Mouse (Mus musculus) liver, embryonic 16.5 days (tissue): ENCODE results near the gene Gm20696. TPM values are rescaled to one million over a fixed set of nuclear protein-coding genes. Genes with fewer than 3 reads are reported as not detected.

Source experiments
- ATAC-seq: fragments of 200-750 bp; cut with Nextera tagmentation; 2 replicates; pipeline ENCODE4 v1.8.0; 2017; ENCODE audit warnings: low read depth, mild to moderate bottlenecking, moderate number of reproducible peaks, moderate library complexity
- H3K27ac ChIP-seq: fragments of 300-500 bp; sonication (generic); 2 replicates; pipeline ENCODE4 v1.5.1; 2014; ENCODE audit warnings: mild to moderate bottlenecking, low read length
- H3K27me3 ChIP-seq: fragments of 300-500 bp; sonication (generic); 2 replicates; pipeline ENCODE4 v1.6.1; 2014; ENCODE audit warnings: low read depth, low read length, mixed read lengths; ENCODE audit not compliant: control insufficient read depth, insufficient read depth
- H3K36me3 ChIP-seq: fragments of 300-500 bp; sonication (generic); 2 replicates; pipeline ENCODE4 v1.6.1; 2014; ENCODE audit warnings: mild to moderate bottlenecking; ENCODE audit not compliant: control insufficient read depth, insufficient read depth
- H3K4me1 ChIP-seq: fragments of 300-500 bp; sonication (generic); 2 replicates; pipeline ENCODE4 v1.6.1; 2014; ENCODE audit warnings: low read depth, low read length, mixed read lengths; ENCODE audit not compliant: control insufficient read depth
- H3K4me2 ChIP-seq: fragments of 300-500 bp; sonication (generic); 2 replicates; pipeline ENCODE4 v1.6.1; 2014; ENCODE audit warnings: low read depth, low read length, mixed read lengths
- H3K4me3 ChIP-seq: fragments of 300-500 bp; sonication (generic); 2 replicates; pipeline ENCODE4 v1.5.1; 2014; ENCODE audit warnings: low read depth, mild to moderate bottlenecking, low read length
- H3K9ac ChIP-seq: fragments of 300-500 bp; sonication (generic); 2 replicates; pipeline ENCODE4 v1.6.1; 2014; ENCODE audit warnings: low read depth, low read length
- H3K9me3 ChIP-seq: fragments of 300-500 bp; sonication (generic); replicated peaks from 2 replicates; pipeline ENCODE4 v1.6.1; 2016; ENCODE audit warnings: low read length; ENCODE audit not compliant: control insufficient read depth
- WGBS: fragments of 180-500 bp; shearing (Covaris S2); extraction: QIAGEN DNeasy Blood & Tissue Kit; methylation state at CpG from one replicate; pipeline ENCODE4 v1.1.7; 2014; ENCODE audit not compliant: insufficient replicate concordance; 5-methylcytosine and 5-hydroxymethylcytosine counted together
- polyA plus RNA-seq: library from polyadenylated mRNA; unstranded; fragments of >200 nt; fragmentation: Nextera tagmentation; extraction: Ambion mirVana; gene quantifications from 2 replicates; pipeline ENCODE4 v1.2.1, GENCODE M21; 2015

Gene Gm20696
- polyA plus RNA-seq, 1 experiment from 2014 or later: 0.35 TPM

DNA sequence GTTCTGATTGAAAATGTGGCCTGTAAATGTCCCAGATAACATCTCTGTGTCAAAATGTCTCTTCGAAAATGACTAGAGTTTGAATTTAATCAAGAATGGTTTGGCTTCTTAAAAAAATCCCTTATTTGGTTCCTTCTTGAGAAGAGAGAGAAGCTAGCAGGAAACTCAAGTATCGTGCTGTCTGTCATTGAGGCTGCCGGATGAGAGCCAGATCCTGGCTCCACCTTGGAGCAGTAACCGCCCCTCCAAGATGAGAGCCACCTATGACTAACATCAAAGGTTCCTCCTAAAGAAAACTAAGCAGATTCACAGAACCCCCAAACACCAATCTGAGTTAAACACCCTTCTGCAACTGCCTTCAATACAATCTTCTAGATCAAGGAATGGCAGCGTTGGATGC lies 369.1 kb downstream of the Gm20696 start:
- WGBS: 68% methylated on average over 5 of the region's 5 CpGs
- Histone ChIP-seq H3K27ac (no peak overlapping the region), H3K4me3 (no peak overlapping the region), H3K9ac (no peak overlapping the region), H3K4me1 (no peaks in the 10 kb centered on the region), H3K9me3 (no peaks in the 10 kb centered on the region), H3K4me2 (no peak overlapping the region), H3K27me3 (no peaks in the 10 kb centered on the region), H3K36me3 (no peaks in the 10 kb centered on the region)
- no peak for ATAC-seq

- Histone ChIP-seq H3K27me3 (no peaks in the 10 kb centered on the region), H3K27ac (no peak overlapping the region), H3K9me3 (no peaks in the 10 kb centered on the region), H3K4me3 (no peak overlapping the region), H3K36me3 (no peaks in the 10 kb centered on the region), H3K4me1 (no peaks in the 10 kb centered on the region), H3K9ac (no peak overlapping the region), H3K4me2 (no peak overlapping the region)
- ATAC-seq: no peak
- WGBS: 21% methylated on average over 8 of the region's 8 CpGs
These were observed 371.1 kb downstream of the Gm20696 start for GRCm38 (mm10) chr6:99295495-99295894.

- 59% methylated on average over 4 of the region's 4 CpGs for WGBS
- Histone ChIP-seq H3K9me3 (no peaks in the 10 kb centered on the region), H3K4me2 (no peak overlapping the region), H3K4me1 (no peaks in the 10 kb centered on the region), H3K27ac (no peak overlapping the region), H3K9ac (no peak overlapping the region), H3K27me3 (no peaks in the 10 kb centered on the region), H3K4me3 (no peak overlapping the region), H3K36me3 (no peaks in the 10 kb centered on the region)
- no peak for ATAC-seq
These were observed 377.4 kb downstream of the Gm20696 start for GRCm38 (mm10) chr6:99289220-99289619.

GRCm38 (mm10) chr6:99285026-99285425 lies 381.6 kb downstream of the Gm20696 start:
- Histone ChIP-seq H3K36me3 (no peaks in the 10 kb centered on the region), H3K4me1 (no peaks in the 10 kb centered on the region; the same call in 1 of the 2 replicates), H3K27me3 (no peaks in the 10 kb centered on the region), H3K4me3 (no peak overlapping the region), H3K4me2 (no peak overlapping the region), H3K9me3 (no peaks in the 10 kb centered on the region), H3K27ac (no peak overlapping the region), H3K9ac (no peak overlapping the region)
- 50% methylated on average over 3 of the region's 3 CpGs for WGBS
- no peak for ATAC-seq

- WGBS: 42% methylated on average over 4 of the region's 4 CpGs
- ATAC-seq: no peak
These were observed 382.6 kb downstream of the Gm20696 start for GRCm38 (mm10) chr6:99284019-99284418.

GRCm38 (mm10) chr6:99282866-99283657 lies 383.5 kb downstream of the Gm20696 start:
- no peaks in the 10 kb centered on the region for H3K36me3 ChIP-seq
- H3K9ac ChIP-seq: no peak overlapping the region
- no peaks in the 10 kb centered on the region for H3K27me3 ChIP-seq
- no peak overlapping the region for H3K4me2 ChIP-seq
- no peaks in the 10 kb centered on the region for H3K9me3 ChIP-seq
- WGBS: 28% methylated on average over 15 of the region's 15 CpGs
- no peak overlapping the region for H3K4me3 ChIP-seq
- no peaks in the 10 kb centered on the region; the same call in 1 of the 2 replicates for H3K4me1 ChIP-seq
- no peak overlapping the region for H3K27ac ChIP-seq
- ATAC-seq: 0 out of 2 replicates have a peak, but pooled peaks have one; percentile 19

More at GRCm38 (mm10) chr6:99284019-99284418, 382.6 kb downstream of the Gm20696 start:
- Histone ChIP-seq H3K4me3 (no peak overlapping the region), H3K9ac (no peak overlapping the region), H3K4me1 (no peaks in the 10 kb centered on the region; the same call in 1 of the 2 replicates), H3K27me3 (no peaks in the 10 kb centered on the region), H3K4me2 (no peak overlapping the region), H3K27ac (no peak overlapping the region), H3K36me3 (no peaks in the 10 kb centered on the region), H3K9me3 (no peaks in the 10 kb centered on the region)

DNA sequence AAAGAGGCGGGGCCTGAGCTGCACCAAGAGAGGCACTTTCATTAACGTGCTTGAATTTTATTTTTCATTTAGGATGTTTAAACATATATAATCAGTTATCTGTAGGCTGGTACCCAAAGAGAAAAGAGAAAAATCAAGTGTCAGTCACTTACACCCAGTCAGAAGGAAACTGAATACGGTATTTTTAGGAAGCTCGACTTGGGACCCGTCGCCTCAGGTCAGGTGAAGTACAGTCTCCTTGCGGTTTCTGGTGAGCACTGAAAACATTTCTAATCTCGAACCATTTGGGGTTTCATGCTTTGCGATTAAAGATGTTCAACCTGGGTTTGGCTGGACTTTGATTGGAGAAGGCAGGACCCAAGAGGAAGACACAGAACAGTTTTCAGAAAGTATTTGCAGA lies 385.2 kb downstream of the Gm20696 start:
- Histone ChIP-seq H3K4me3 (no peak overlapping the region), H3K9me3 (no peaks in the 10 kb centered on the region), H3K36me3 (no peaks in the 10 kb centered on the region), H3K4me2 (no peak overlapping the region), H3K4me1 (no peaks in the 10 kb centered on the region; the same call in 1 of the 2 replicates), H3K27ac (no peak overlapping the region), H3K27me3 (no peaks in the 10 kb centered on the region), H3K9ac (no peak overlapping the region)
- WGBS: 72% methylated on average over 9 of the region's 9 CpGs
- ATAC-seq: no peak

- no peak for ATAC-seq
- H3K36me3 ChIP-seq: no peaks in the 10 kb centered on the region
- H3K9ac ChIP-seq: no peak overlapping the region
- no peak overlapping the region for H3K27ac ChIP-seq
- no peak overlapping the region for H3K4me2 ChIP-seq
- no peaks in the 10 kb centered on the region; the same call in 1 of the 2 replicates for H3K4me1 ChIP-seq
- WGBS: 60% methylated on average over 5 of the region's 5 CpGs
- H3K9me3 ChIP-seq: no peaks in the 10 kb centered on the region
- no peak overlapping the region for H3K4me3 ChIP-seq
- H3K27me3 ChIP-seq: no peaks in the 10 kb centered on the region
These were observed 386.0 kb downstream of the Gm20696 start for GRCm38 (mm10) chr6:99280619-99281018.

DNA sequence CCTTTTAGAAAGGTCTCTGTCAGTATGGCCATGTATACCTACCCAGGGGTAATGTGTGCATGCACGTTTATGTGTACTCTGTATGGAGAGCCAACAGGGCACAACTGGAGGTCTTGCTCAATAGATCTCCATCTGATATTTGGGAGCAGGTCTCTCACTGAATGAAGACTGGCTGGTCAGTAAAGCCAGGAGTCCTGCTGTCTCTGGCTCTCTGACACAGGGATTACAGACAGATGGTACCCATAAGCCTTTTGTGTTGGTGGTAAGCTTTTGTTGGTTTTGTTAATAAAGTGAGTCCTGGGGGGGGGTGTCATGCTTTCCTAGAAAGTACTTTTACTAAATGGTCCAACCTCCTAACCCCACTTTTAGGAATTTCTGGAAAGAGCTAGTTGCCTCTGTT lies 389.3 kb downstream of the Gm20696 start:
- Histone ChIP-seq H3K36me3 (no peaks in the 10 kb centered on the region), H3K4me1 (peaks cover 5% of the 10 kb centered on the region; the same call in 1 of the 2 replicates), H3K4me3 (no peak overlapping the region), H3K9me3 (no peaks in the 10 kb centered on the region), H3K27ac (no peak overlapping the region), H3K9ac (no peak overlapping the region), H3K4me2 (no peak overlapping the region), H3K27me3 (no peaks in the 10 kb centered on the region)
- ATAC-seq: no peak
- 61% methylated on average over 1 of the region's 1 CpGs for WGBS
